Mouse (Mus musculus) heart, embryonic 12.5 days (tissue): Measurements from ENCODE around the gene Zfp990. TPM values are rescaled to one million over a fixed set of nuclear protein-coding genes. Genes with fewer than 3 reads are reported as not detected.
A peak's percentile ranks its signal among the peaks of the same experiment; 100 is the strongest.
"Not testable (repeated sequence)": the region's sequence is repeated elsewhere in the genome, so short reads cannot be mapped to it uniquely, and the experiment has no call there.

ENCODE experiments used
- ATAC-seq: fragments of 200-750 bp; cut with Nextera tagmentation; 2 replicates; pipeline ENCODE4 v1.8.0; 2017; ENCODE audit warnings: moderate TSS enrichment, moderate library complexity; ENCODE audit not compliant: insufficient number of reproducible peaks, low FRiP score
- H3K27ac ChIP-seq: fragments of 300-500 bp; sonication (generic); 2 replicates; pipeline ENCODE4 v1.5.1; 2016; ENCODE audit warnings: mild to moderate bottlenecking, moderate library complexity; ENCODE audit not compliant: poor library complexity, severe bottlenecking
- H3K27me3 ChIP-seq: fragments of 300-500 bp; sonication (generic); replicated peaks from 2 replicates; pipeline ENCODE4 v1.6.1; 2016; ENCODE audit warnings: mild to moderate bottlenecking, moderate library complexity
- H3K36me3 ChIP-seq: fragments of 300-500 bp; sonication (generic); 2 replicates; pipeline ENCODE4 v1.6.1; 2016; ENCODE audit warnings: mild to moderate bottlenecking, moderate library complexity
- H3K4me1 ChIP-seq: fragments of 300-500 bp; sonication (generic); replicated peaks from 2 replicates; pipeline ENCODE4 v1.6.1; 2016; ENCODE audit warnings: mild to moderate bottlenecking
- H3K4me2 ChIP-seq: fragments of 300-500 bp; sonication (generic); 2 replicates; pipeline ENCODE4 v1.6.1; 2016; ENCODE audit warnings: mild to moderate bottlenecking, moderate library complexity
- H3K4me3 ChIP-seq: fragments of 300-500 bp; sonication (generic); 2 replicates; pipeline ENCODE4 v1.5.1; 2016; ENCODE audit warnings: mild to moderate bottlenecking
- H3K9ac ChIP-seq: fragments of 300-500 bp; sonication (generic); 2 replicates; pipeline ENCODE4 v1.6.1; 2016; ENCODE audit warnings: mild to moderate bottlenecking, moderate library complexity
- H3K9me3 ChIP-seq: fragments of 300-500 bp; sonication (generic); replicated peaks from 2 replicates; pipeline ENCODE4 v1.6.1; 2016; ENCODE audit warnings: mild to moderate bottlenecking, moderate library complexity
- WGBS: fragments of 180-500 bp; shearing (Covaris S2); methylation state at CpG from one replicate; pipeline ENCODE4 v1.1.7; 2016; 5-methylcytosine and 5-hydroxymethylcytosine counted together
- polyA plus RNA-seq: library from polyadenylated mRNA; unstranded; fragments of >200 nt; fragmentation: Nextera tagmentation; extraction: Ambion mirVana; gene quantifications from 2 replicates; pipeline ENCODE4 v1.2.1, GENCODE M21; 2016

Zfp990 gene
- polyA plus RNA-seq = not detected in 2 replicates

DNA sequence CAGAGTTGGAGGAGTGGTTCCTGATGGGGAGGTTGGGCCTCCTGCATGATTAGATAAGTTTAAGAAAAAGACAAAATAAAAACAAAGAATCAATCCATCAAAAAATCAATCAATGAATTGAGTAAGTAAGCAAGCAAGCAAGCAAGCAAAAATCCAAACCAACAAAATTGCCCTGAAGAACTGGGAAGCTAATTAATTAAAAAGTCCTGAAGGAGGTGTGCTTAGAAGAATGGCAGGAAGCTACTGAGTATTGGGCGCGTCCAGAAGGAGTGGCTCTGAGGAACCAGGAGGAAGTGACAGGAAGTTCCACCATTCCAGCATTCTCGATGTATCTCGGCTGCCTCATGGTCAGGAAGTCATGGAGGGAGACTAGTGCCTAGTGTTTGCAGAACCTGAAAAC lies at the start of gene Zfp990:
Gene Zfp990, plus strand, starts transcription at position 301 of the 400 bp plus-strand sequence.
- ATAC-seq, H3K9ac ChIP-seq, H3K4me2 ChIP-seq, H3K9me3 ChIP-seq, H3K4me3 ChIP-seq, H3K27ac ChIP-seq, H3K4me1 ChIP-seq, H3K27me3 ChIP-seq, H3K36me3 ChIP-seq: not testable (repeated sequence)
- 66% methylated on average over 4 of the region's 4 CpGs for WGBS

- Histone ChIP-seq H3K4me3 (peak overlapping the region; percentile 54), H3K4me2 (peak overlapping the region; percentile 80), H3K9ac (0 out of 2 replicates have a peak overlapping the region, but pooled peaks have one; percentile 48)
- not testable (repeated sequence) for ATAC-seq, H3K27ac ChIP-seq, H3K27me3 ChIP-seq, H3K9me3 ChIP-seq, H3K4me1 ChIP-seq, H3K36me3 ChIP-seq
- 13% methylated on average over 67 of the region's 68 CpGs for WGBS
These were observed 46.9 kb upstream of the Zfp990 start for GRCm38 (mm10) chr4:145463553-145464253.

- no peak overlapping the region for H3K4me3 ChIP-seq
- H3K9me3 ChIP-seq = peaks cover 8% of the 10 kb centered on the region
- no peaks in the 10 kb centered on the region for H3K27me3 ChIP-seq
- no peaks in the 10 kb centered on the region for H3K36me3 ChIP-seq
- H3K27ac ChIP-seq = no peak overlapping the region
- no peak overlapping the region for H3K4me2 ChIP-seq
- no peak for ATAC-seq
- H3K4me1 ChIP-seq = no peaks in the 10 kb centered on the region
- WGBS = 79% methylated on average over 3 of the region's 3 CpGs
- H3K9ac ChIP-seq = no peak overlapping the region
These were observed 32.4 kb upstream of the Zfp990 start for GRCm38 (mm10) chr4:145478128-145478527.

DNA sequence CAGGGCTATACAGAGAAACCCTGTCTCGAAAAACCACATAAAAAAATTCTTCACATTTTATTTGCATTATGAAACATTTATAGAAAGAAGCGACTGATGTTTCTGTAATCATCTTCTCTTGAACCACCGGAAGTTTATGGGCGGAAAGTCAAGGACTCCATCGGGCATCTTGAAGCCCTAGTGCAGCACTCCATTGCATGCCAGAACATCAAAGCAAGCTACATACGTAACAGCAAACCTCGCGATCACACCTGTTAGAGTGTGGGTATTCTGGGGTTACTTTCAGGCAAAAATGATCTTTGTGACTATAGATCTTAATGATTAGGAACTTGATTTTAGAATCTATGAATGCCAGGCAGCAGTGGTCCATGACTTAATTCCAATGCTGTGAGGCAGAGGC lies 29.9 kb upstream of the Zfp990 start:
- H3K36me3 ChIP-seq, H3K4me2 ChIP-seq, H3K4me3 ChIP-seq, H3K27me3 ChIP-seq, H3K4me1 ChIP-seq, H3K27ac ChIP-seq, ATAC-seq, H3K9ac ChIP-seq: not testable (repeated sequence)
- peaks cover 13% of the 10 kb centered on the region for H3K9me3 ChIP-seq
- WGBS = 79% methylated on average over 8 of the region's 8 CpGs

DNA sequence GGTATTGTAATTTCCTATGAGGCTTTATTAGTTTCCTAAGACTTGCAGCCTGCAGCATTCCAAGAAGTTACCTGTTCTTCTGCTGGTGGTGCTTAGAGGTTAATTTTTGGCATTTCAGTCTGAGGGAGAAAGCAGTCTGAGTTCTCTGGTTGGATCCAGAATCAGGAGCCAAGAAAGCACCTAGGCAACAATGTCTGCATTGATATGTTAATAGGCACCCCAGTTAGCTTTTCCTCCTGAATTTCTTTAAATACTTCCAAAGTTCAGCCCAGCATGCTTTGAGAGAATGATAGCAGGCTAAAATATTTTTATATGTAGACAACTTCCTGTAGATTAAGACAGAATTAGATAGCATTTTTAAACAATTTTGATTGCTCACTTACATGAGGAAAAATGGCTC lies 21.2 kb upstream of the Zfp990 start:
- H3K27me3 ChIP-seq = no peaks in the 10 kb centered on the region
- H3K9me3 ChIP-seq = peaks cover 5% of the 10 kb centered on the region
- H3K27ac ChIP-seq = no peak overlapping the region
- no peak overlapping the region for H3K4me2 ChIP-seq
- no peaks in the 10 kb centered on the region for H3K36me3 ChIP-seq
- no peak overlapping the region for H3K4me3 ChIP-seq
- H3K4me1 ChIP-seq = no peaks in the 10 kb centered on the region
- no peak overlapping the region for H3K9ac ChIP-seq
- ATAC-seq = no peak

- Histone ChIP-seq H3K4me2 (no peak overlapping the region), H3K27ac (no peak overlapping the region), H3K27me3 (no peaks in the 10 kb centered on the region), H3K4me3 (no peak overlapping the region), H3K36me3 (no peaks in the 10 kb centered on the region), H3K9ac (no peak overlapping the region), H3K4me1 (no peaks in the 10 kb centered on the region), H3K9me3 (no peaks in the 10 kb centered on the region; the same call in 1 of the 2 replicates)
- 74% methylated on average over 11 of the region's 11 CpGs for WGBS
- ATAC-seq = no peak
These were observed 18.4 kb upstream of the Zfp990 start for GRCm38 (mm10) chr4:145492132-145492531.

GRCm38 (mm10) chr4:145493316-145493715 lies 17.2 kb upstream of the Zfp990 start:
- WGBS = 61% methylated on average over 2 of the region's 2 CpGs
- not testable (repeated sequence) for ATAC-seq

GRCm38 (mm10) chr4:145514637-145515036 lies 4.1 kb downstream of the Zfp990 start:
- not testable (repeated sequence) for H3K9ac ChIP-seq, H3K36me3 ChIP-seq, H3K27ac ChIP-seq, H3K27me3 ChIP-seq, H3K4me2 ChIP-seq, H3K9me3 ChIP-seq, ATAC-seq, H3K4me3 ChIP-seq, H3K4me1 ChIP-seq
- 34% methylated on average over 2 of the region's 2 CpGs for WGBS

More at GRCm38 (mm10) chr4:145493316-145493715, 17.2 kb upstream of the Zfp990 start:
- not testable (repeated sequence) for H3K4me1 ChIP-seq, H3K9ac ChIP-seq, H3K36me3 ChIP-seq, H3K9me3 ChIP-seq, H3K27ac ChIP-seq, H3K27me3 ChIP-seq, H3K4me2 ChIP-seq, H3K4me3 ChIP-seq

GRCm38 (mm10) chr4:145515776-145516565 lies 5.4 kb downstream of the Zfp990 start:
- not testable (repeated sequence) for H3K4me1 ChIP-seq, H3K9me3 ChIP-seq, ATAC-seq, H3K4me3 ChIP-seq, H3K27me3 ChIP-seq, H3K27ac ChIP-seq, H3K9ac ChIP-seq, H3K4me2 ChIP-seq, H3K36me3 ChIP-seq
- 68% methylated on average over 4 of the region's 4 CpGs for WGBS

DNA sequence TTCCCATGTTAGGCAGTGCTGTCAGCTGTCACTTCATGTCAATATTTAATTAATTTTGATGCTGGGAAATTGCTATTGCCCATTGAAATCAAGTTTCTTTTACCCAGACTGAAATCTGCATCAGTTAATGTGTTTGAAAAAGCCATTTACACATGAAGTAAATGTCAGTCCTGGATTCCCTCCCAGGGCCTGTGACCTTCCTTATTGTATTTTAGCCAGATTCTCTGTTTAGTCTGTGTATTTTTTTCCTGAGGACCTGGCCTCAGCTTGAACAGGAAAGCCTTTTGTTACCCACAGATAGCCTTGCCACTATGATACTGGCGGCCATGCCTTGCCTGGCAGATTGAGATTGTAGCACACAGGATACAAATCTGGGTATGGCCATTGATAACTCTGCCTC lies 6.8 kb downstream of the Zfp990 start:
- H3K4me3 ChIP-seq, H3K27me3 ChIP-seq, H3K9me3 ChIP-seq, H3K27ac ChIP-seq, H3K4me2 ChIP-seq, H3K9ac ChIP-seq, H3K36me3 ChIP-seq, H3K4me1 ChIP-seq, ATAC-seq: not testable (repeated sequence)
- WGBS = 69% methylated on average over 1 of the region's 1 CpGs

DNA sequence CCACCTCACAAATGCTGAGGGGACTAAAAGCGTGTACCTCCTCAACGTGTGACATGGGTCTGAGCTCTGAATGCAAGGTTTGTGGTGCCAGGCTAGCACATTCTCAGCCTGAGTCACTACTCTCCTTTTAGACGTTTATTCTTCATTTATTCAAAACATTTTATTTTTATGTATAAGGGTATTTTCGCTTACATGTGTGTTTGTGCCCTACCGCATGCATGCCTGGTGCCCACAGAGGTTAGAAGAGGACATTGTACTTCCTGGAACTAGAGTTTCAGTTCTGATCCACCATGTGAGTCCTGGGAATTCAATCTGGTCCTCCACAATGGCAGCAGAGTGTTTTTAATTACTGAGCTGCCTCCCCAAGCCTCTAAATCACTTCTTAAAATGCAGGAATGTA lies 33.3 kb downstream of the Zfp990 start:
- peaks cover 29% of the 10 kb centered on the region for H3K9me3 ChIP-seq
- H3K36me3 ChIP-seq, H3K4me3 ChIP-seq, H3K9ac ChIP-seq, H3K27ac ChIP-seq, H3K4me2 ChIP-seq, ATAC-seq, H3K27me3 ChIP-seq, H3K4me1 ChIP-seq: not testable (repeated sequence)
- WGBS = 72% methylated on average over 5 of the region's 5 CpGs
